Mouse (Mus musculus): ENCODE data around the gene Zfyve26. TPM values are rescaled to one million over a fixed set of nuclear protein-coding genes. Genes with fewer than 3 reads are reported as not detected.
A peak's percentile ranks its signal among the peaks of the same experiment; 100 is the strongest.
"Not testable (repeated sequence)": the region's sequence is repeated elsewhere in the genome, so short reads cannot be mapped to it uniquely, and the experiment has no call there.

The Zfyve26 gene
- polyA plus RNA-seq, 1 experiment from 2014 or later = 11.8 TPM

DNA sequence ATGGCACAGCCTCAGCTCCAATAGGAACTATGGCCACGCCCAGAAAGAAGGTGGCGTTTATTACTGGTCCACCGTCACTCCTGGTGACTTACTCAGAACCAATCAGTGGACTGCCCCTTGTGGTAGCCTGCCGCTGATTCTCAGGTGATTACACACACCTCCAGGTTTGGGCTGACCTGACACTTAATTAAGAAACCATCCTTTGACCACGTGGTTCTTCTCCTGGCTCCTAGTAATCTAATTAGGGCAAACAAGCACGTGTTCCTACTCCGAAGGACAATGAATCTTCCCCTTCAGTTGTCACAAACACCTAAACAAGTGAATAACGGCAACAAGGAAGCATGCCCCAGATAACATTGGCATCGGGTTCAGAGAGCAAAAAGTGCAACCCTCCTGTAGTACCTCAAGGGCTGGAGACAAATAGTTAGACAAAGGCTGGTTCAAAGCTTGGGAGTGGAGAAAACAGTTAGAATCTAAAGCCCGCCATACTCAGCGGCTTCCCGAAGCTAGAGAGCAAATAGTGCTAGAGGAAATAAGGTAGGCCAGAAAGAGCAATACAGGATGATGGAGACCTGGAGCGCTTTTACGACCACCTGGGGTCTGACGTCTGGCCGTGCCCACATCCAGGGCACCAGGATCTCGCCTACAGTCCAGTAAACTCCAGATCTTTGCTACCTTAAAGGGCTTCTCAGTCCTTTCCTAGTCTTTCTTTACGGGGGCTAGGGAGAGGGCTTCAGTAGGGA is 105.0 kb downstream of the Zfyve26 start:
- Histone ChIP-seq H3K27me3 (ENCODE audit: insufficient read depth, poor library complexity, severe bottlenecking) (no peaks in the 10 kb centered on the region), H3K4me1 (replicated peaks) (peaks cover 15% of the 10 kb centered on the region), H3K36me3 (peaks cover 25% of the 10 kb centered on the region), H3K9me3 (no peaks in the 10 kb centered on the region), H3K4me3 (peak overlapping the region; percentile 80), H3K27ac (peak overlapping the region; percentile 87)
- under 1% methylated on average over 18 of the region's 18 CpGs for WGBS
- DNase-seq (ENCODE audit: low spot score) = peak; percentile 66

DNA sequence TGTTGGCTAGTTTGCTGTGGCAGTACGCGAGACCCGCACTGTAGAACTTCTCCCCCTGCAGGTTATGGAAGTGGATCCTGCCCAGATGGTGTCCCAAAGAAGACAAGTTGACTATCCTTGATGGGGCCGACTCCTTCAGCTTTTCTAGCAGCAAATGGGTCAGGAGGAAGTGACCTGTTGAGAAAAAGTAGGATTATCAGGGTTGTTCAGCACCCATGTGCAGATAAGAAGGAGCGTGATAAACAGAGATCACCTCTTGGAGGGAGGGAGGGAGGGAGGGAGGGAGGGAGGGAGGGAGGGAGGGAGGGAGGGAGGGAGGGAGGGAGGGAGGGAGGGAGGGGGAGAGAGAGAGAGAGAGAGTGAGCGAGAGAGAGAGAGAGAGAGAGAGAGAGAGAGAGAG is 110.9 kb downstream of the Zfyve26 start:
- H3K4me1 ChIP-seq (replicated peaks); H3K27ac ChIP-seq; H3K27me3 ChIP-seq (ENCODE audit: insufficient read depth, poor library complexity, severe bottlenecking); H3K9me3 ChIP-seq; DNase-seq (ENCODE audit: low spot score); H3K4me3 ChIP-seq: not testable (repeated sequence)
- 90% methylated on average over 5 of the region's 6 CpGs for WGBS
- H3K36me3 ChIP-seq = peaks cover 84% of the 10 kb centered on the region

Other genes starting within 250 kb of the Zfyve26 start
- 28.6 and 32.4 TPM in 2 replicates for gene Pigh, start 206.7 kb downstream of the Zfyve26 start, polyA plus RNA-seq (2016; fragmentation: Nextera tagmentation; extraction: Ambion mirVana)
- 4.4 TPM in 2 replicates for gene Arg2, start 165.5 kb downstream of the Zfyve26 start, polyA plus RNA-seq (2016; fragmentation: Nextera tagmentation; extraction: Ambion mirVana)
- 105 and 109 TPM in 2 replicates for gene Vti1b, start 123.6 kb downstream of the Zfyve26 start, polyA plus RNA-seq (2016; fragmentation: Nextera tagmentation; extraction: Ambion mirVana)
- gene Rdh11, start 104.0 kb downstream of the Zfyve26 start, polyA plus RNA-seq (2016; fragmentation: Nextera tagmentation; extraction: Ambion mirVana) = 23.8 and 25.6 TPM in 2 replicates
- gene Rdh12, start 87.4 kb downstream of the Zfyve26 start, polyA plus RNA-seq (2016; fragmentation: Nextera tagmentation; extraction: Ambion mirVana) = 1.6 TPM in 2 replicates
- gene Rad51b, start 978 bp upstream of the Zfyve26 start, polyA plus RNA-seq (2016; fragmentation: Nextera tagmentation; extraction: Ambion mirVana) = 6.6 and 7.9 TPM in 2 replicates

All from hindbrain, embryonic 10.5 days (tissue).